Mouse (Mus musculus) stomach, postnatal 0 days (tissue): ENCODE results near the gene Eif4enif1.

Experiments used
- CTCF ChIP-seq: IDR thresholded peaks from 2 replicates; pipeline ENCODE4 v1.5.1; 2016; ENCODE audit warnings: antibody characterized with exemption, low read depth, mild to moderate bottlenecking, moderate library complexity
- EP300 ChIP-seq: optimal IDR thresholded peaks from 2 replicates; pipeline ENCODE3; 2016; ENCODE audit warnings: antibody characterized with exemption

DNA sequence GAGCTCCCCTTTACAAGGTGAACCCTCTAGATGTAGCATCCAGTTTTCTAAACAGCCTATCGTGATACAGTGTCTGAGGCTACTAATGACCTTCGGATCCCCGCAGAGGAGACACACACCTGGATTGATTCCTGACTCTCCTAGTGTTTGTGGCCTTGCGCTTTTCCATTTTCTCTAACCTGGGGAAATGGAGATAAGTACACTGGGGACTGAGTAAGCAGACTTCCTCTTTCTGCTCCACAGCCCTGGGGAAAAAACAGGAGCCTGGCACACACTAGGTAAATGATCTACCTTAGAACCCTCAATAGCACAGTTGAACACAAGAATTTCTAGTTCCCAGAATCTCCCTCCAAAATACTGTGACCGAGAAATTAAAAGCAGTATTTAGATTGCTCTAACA is 85.7 kb downstream of the Eif4enif1 start:
- no peak for TF ChIP-seq CTCF
- no peak for TF ChIP-seq EP300
